Mouse (Mus musculus) retina, embryonic 14.5 days (tissue): Measurements from ENCODE around the gene Ror2.
A peak's percentile ranks its signal among the peaks of the same experiment; 100 is the strongest.

Experiments
- DNase-seq: peaks from one replicate; pipeline ENCODE4 v3.0.0-alpha.2; 2015; ENCODE audit warnings: low spot score

Ror2 gene

GRCm38 (mm10) chr13:53233826-53234786, 51.8 kb downstream of the Ror2 start:
- DNase-seq: peak; percentile 60

- peak; percentile 46 for DNase-seq
Measured at GRCm38 (mm10) chr13:53233381-53233780, 52.5 kb downstream of the Ror2 start.

- DNase-seq: no peak
Measured at GRCm38 (mm10) chr13:53232419-53232818, 53.5 kb downstream of the Ror2 start.

GRCm38 (mm10) chr13:53230446-53231161, 55.3 kb downstream of the Ror2 start:
- no peak for DNase-seq

- no peak for DNase-seq
Measured at GRCm38 (mm10) chr13:53227019-53227418, 58.9 kb downstream of the Ror2 start.

GRCm38 (mm10) chr13:53226461-53226860, 59.5 kb downstream of the Ror2 start:
- DNase-seq: no peak

- DNase-seq: no peak
Measured at GRCm38 (mm10) chr13:53225925-53226324, 60.0 kb downstream of the Ror2 start.

- DNase-seq: no peak
Measured at GRCm38 (mm10) chr13:53221176-53221575, 64.7 kb downstream of the Ror2 start.

GRCm38 (mm10) chr13:53219889-53220288, 66.0 kb downstream of the Ror2 start:
- DNase-seq: no peak

GRCm38 (mm10) chr13:53219391-53219790, 66.5 kb downstream of the Ror2 start:
- no peak for DNase-seq

GRCm38 (mm10) chr13:53217396-53217975, 68.4 kb downstream of the Ror2 start:
- DNase-seq: no peak

- peak; percentile 50 for DNase-seq
Measured at GRCm38 (mm10) chr13:53211971-53212733, 73.8 kb downstream of the Ror2 start.

GRCm38 (mm10) chr13:53208556-53208955, 77.4 kb downstream of the Ror2 start:
- DNase-seq: no peak

GRCm38 (mm10) chr13:53205128-53205911, 80.6 kb downstream of the Ror2 start:
- no peak for DNase-seq

- no peak for DNase-seq
Measured at GRCm38 (mm10) chr13:53202439-53202830, 83.5 kb downstream of the Ror2 start.

GRCm38 (mm10) chr13:53201628-53202438, 84.1 kb downstream of the Ror2 start:
- DNase-seq: peak; percentile 48

- no peak for DNase-seq
Measured at GRCm38 (mm10) chr13:53200121-53200520, 85.8 kb downstream of the Ror2 start.

- no peak for DNase-seq
Measured at GRCm38 (mm10) chr13:53199262-53199661, 86.7 kb downstream of the Ror2 start.

GRCm38 (mm10) chr13:53196690-53197089, 89.2 kb downstream of the Ror2 start:
- DNase-seq: no peak
